Comparison of ENCODE assay signal across 10 mouse cellular contexts in genomic region chr19:6529265-6529985, GRCm38 (mm10). TPM values are rescaled to one million over a fixed set of nuclear protein-coding genes. Genes with fewer than 3 reads are reported as not detected.
DNase-seq lines count a peak whose midpoint lies in the region; ATAC-seq lines count a peak whose summit lies in the region.
"Had no signal": no experiment of that assay in that cellular context is flagged by ENCODE, and none has a peak within 500 bp of the region (broad histone marks: within the 10 kb centered on the region; RNA-seq: fewer than 3 reads in every experiment).

No protein-coding gene starts in this region.

- H3K4me2 ChIP-seq in kidney, embryonic 14.5 days (replicated peaks; ENCODE audit: low read depth, low read length): peak overlapping the region; percentile 86; the same call in 1 of the 2 replicates
- peak overlapping the region; percentile 66; the same call in 1 of the 2 replicates for H3K4me2 ChIP-seq in midbrain, embryonic 14.5 days (ENCODE audit: low read length)

- H3K27ac ChIP-seq in forebrain, embryonic 10.5 days: peak overlapping the region; percentile 71
- H3K27ac ChIP-seq in kidney, embryonic 14.5 days (ENCODE audit: low read depth, low read length): peak overlapping the region; percentile 55
- H3K27ac ChIP-seq in midbrain, embryonic 14.5 days (replicated peaks; ENCODE audit: low read depth, low read length): 0 out of 2 replicates have a peak overlapping the region, but pooled peaks have one; percentile 13

- intact Hi-C loops in heart, postnatal 36 days (cut with DNase I): no loop called here
- intact Hi-C loops in left cerebral cortex, postnatal 14 days (cut with DNase I): no loop called here

- peaks cover 42% of the 10 kb centered on the region for H3K27me3 ChIP-seq in forebrain, embryonic 10.5 days (ENCODE audit: poor library complexity, severe bottlenecking)
- peaks cover 11% of the 10 kb centered on the region for H3K27me3 ChIP-seq in kidney, embryonic 14.5 days (ENCODE audit: control insufficient read depth, insufficient read depth, low read length)
- no peaks in the 10 kb centered on the region for H3K27me3 ChIP-seq in midbrain, embryonic 14.5 days (ENCODE audit: control insufficient read depth, insufficient read depth, low read length)

- H3K36me3 ChIP-seq in forebrain, embryonic 10.5 days (replicated peaks): peaks cover 8% of the 10 kb centered on the region; the same call in 1 of the 2 replicates
- no peaks in the 10 kb centered on the region for H3K36me3 ChIP-seq in kidney, embryonic 14.5 days (ENCODE audit: control insufficient read depth, insufficient read depth, low read length)
- H3K36me3 ChIP-seq in midbrain, embryonic 14.5 days (ENCODE audit: control insufficient read depth, insufficient read depth, low read length): peaks cover 42% of the 10 kb centered on the region
- H3K36me3 ChIP-seq: G1E had no signal

- peak; percentile 55 for ATAC-seq in kidney, embryonic 14.5 days (ENCODE audit: low FRiP score, low TSS enrichment)
- ATAC-seq in midbrain, embryonic 14.5 days (ENCODE audit: low FRiP score, low TSS enrichment): 0 out of 2 replicates have a peak, but pooled peaks have one; percentile 24

- WGBS in forebrain, embryonic 10.5 days: 52% methylated on average over 14 of the region's 14 CpGs
- 54% methylated on average over 14 of the region's 14 CpGs for WGBS in kidney, embryonic 14.5 days
- WGBS in midbrain, embryonic 14.5 days: 59% methylated on average over 14 of the region's 14 CpGs

- H3K4me3 ChIP-seq in forebrain, embryonic 10.5 days: peak overlapping the region; percentile 62; the same call in 1 of the 2 replicates
- H3K4me3 ChIP-seq in kidney, embryonic 14.5 days (ENCODE audit: low read length): no peak overlapping the region
- no peak overlapping the region for H3K4me3 ChIP-seq in midbrain, embryonic 14.5 days (replicated peaks; ENCODE audit: low read depth, low read length)

- peaks cover 63% of the 10 kb centered on the region for H3K4me1 ChIP-seq in forebrain, embryonic 10.5 days
- peaks cover 28% of the 10 kb centered on the region for H3K4me1 ChIP-seq in kidney, embryonic 14.5 days (ENCODE audit: control insufficient read depth, insufficient read depth, low read length)
- peaks cover 46% of the 10 kb centered on the region for H3K4me1 ChIP-seq in midbrain, embryonic 14.5 days (ENCODE audit: control insufficient read depth, insufficient read depth, low read length)

- H3K9me3 ChIP-seq in forebrain, embryonic 10.5 days: no peaks in the 10 kb centered on the region
- no peaks in the 10 kb centered on the region for H3K9me3 ChIP-seq in kidney, embryonic 14.5 days (ENCODE audit: control insufficient read depth, low read length)
- H3K9me3 ChIP-seq in midbrain, embryonic 14.5 days (ENCODE audit: control insufficient read depth, low read length): no peaks in the 10 kb centered on the region
- H3K9me3 ChIP-seq: G1E had no signal

- H3K9ac ChIP-seq in kidney, embryonic 14.5 days (ENCODE audit: low read depth, low read length): no peak overlapping the region
- no peak overlapping the region for H3K9ac ChIP-seq in midbrain, embryonic 14.5 days (replicated peaks; ENCODE audit: low read length)

- peak; percentile 97 for DNase-seq in heart, adult 11 months
- DNase-seq in heart, postnatal 36 days: no peak
- DNase-seq in forebrain, embryonic 10.5 days (ENCODE audit: extremely low spot score, low spot score): peak; percentile 63
- peak; percentile 75 for DNase-seq in midbrain, embryonic 14.5 days
- no peak for DNase-seq in right cerebral cortex, adult 2 months (ENCODE audit: low spot score in 2 of 2)
- no peak for DNase-seq in c-Kit-positive CD71-positive TER-119-positive erythroid progenitor cells, embryonic 14.5 days (ENCODE audit: low spot score)
- no peak for DNase-seq in left cerebral cortex, postnatal 14 days (ENCODE audit: low spot score in 2 of 2)

RNA-seq across cellular contexts. Expression of gene Slc22a12, which starts 13.4 kb away (rescaled TPM):
- total RNA-seq in heart, postnatal 36 days (2021): not detected
- polyA plus RNA-seq in forebrain, embryonic 10.5 days (2016; fragmentation: Nextera tagmentation; extraction: Ambion mirVana): not detected in 2 replicates
- polyA plus RNA-seq in kidney, embryonic 14.5 days (2014; fragmentation: Nextera tagmentation; extraction: Ambion mirVana): 1.8 and 2.5 TPM in 2 replicates
- not detected in 2 replicates for polyA plus RNA-seq in midbrain, embryonic 14.5 days (2014; fragmentation: Nextera tagmentation; extraction: Ambion mirVana)
- total RNA-seq in left cerebral cortex, postnatal 14 days (2021): under 1 TPM; 0.20 to 0.44 TPM
- total RNA-seq: G1E had no signal
- polyA plus RNA-seq: G1E; heart, embryonic 16.5 days had no signal

Comparison
In these comparisons a context has a peak if more than half of its experiments do, and no peak if none do; other contexts are left out.
1. DNase-seq: peak in heart, adult 11 months (single experiment), forebrain, embryonic 10.5 days (single experiment) and midbrain, embryonic 14.5 days (single experiment); none in heart, postnatal 36 days (0 of 2), right cerebral cortex, adult 2 months (0 of 2), c-Kit-positive CD71-positive TER-119-positive erythroid progenitor cells, embryonic 14.5 days (single experiment) and left cerebral cortex, postnatal 14 days (0 of 2).
2. H3K27ac ChIP-seq: peak in every context shown above with its lines; median percentile 71 in forebrain, embryonic 10.5 days; 55 in kidney, embryonic 14.5 days; 13 in midbrain, embryonic 14.5 days.